Mouse (Mus musculus): Measurements from ENCODE around the gene Ugt8a.

DNA sequence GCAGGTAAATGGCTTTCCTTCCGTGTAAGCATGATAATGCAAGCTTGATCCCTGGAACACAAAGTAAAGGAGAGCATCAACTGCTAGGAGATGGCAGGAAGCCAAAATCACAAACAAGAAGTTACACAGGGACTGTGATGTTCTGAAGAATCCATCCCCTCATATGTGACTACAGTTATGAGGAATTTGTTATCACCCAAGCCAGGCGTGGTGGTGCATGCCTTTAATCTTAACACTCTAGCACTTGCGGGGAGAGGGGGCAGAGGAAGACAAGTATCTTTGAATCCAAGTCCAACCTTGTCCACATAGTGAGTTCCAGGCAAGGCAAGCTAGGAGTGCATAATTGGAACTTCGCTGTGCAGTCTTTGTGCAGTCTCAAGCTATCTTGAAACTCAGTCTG, 110.4 kb downstream of the Ugt8a start:
- no peak for TF ChIP-seq CTCF (conservative IDR thresholded peaks at IDR 0.05; ENCODE audit: low read length)
- TF ChIP-seq POU5F1 (IDR thresholded peaks at IDR 0.05; ENCODE audit: borderline replicate concordance, low read length): no peak
- TF ChIP-seq NANOG (IDR thresholded peaks at IDR 0.05; ENCODE audit: borderline replicate concordance, low read length): no peak
